Mouse (Mus musculus) limb, embryonic 14.5 days (tissue): ENCODE measurements at regions not wholly inside any gene's neighbourhood (a gene's known extent, or its start where the extent isn't known, plus 50 kb on each side); places are given as distances from the start of the nearest gene placed in this dataset.

Experiments used
- ATAC-seq: fragments of 200-750 bp; cut with Nextera tagmentation; 2 replicates; pipeline ENCODE4 v1.8.0; 2017; ENCODE audit warnings: low read depth, moderate number of reproducible peaks, moderate TSS enrichment; ENCODE audit not compliant: low FRiP score
- DNase-seq: peaks from one replicate; pipeline ENCODE4 v3.0.0-alpha.2; 2015; ENCODE audit warnings: low spot score
- H3K27ac ChIP-seq: fragments of 300-500 bp; sonication (generic); replicated peaks from 2 replicates; pipeline ENCODE4 v1.5.1; 2014; ENCODE audit warnings: low read depth, mild to moderate bottlenecking, low read length, moderate library complexity, mixed read lengths
- H3K27me3 ChIP-seq: fragments of 300-500 bp; sonication (generic); 2 replicates; pipeline ENCODE4 v1.6.1; 2014; ENCODE audit warnings: low read length, mixed read lengths; ENCODE audit not compliant: control insufficient read depth, insufficient read depth
- H3K36me3 ChIP-seq: fragments of 300-500 bp; sonication (generic); 2 replicates; pipeline ENCODE4 v1.6.1; 2014; ENCODE audit warnings: mild to moderate bottlenecking, low read length, moderate library complexity, mixed read lengths; ENCODE audit not compliant: control insufficient read depth, insufficient read depth
- H3K4me1 ChIP-seq: fragments of 300-500 bp; sonication (generic); 2 replicates; pipeline ENCODE4 v1.6.1; 2014; ENCODE audit warnings: antibody characterized with exemption, low read length, mixed read lengths; ENCODE audit not compliant: control insufficient read depth, insufficient read depth
- H3K4me2 ChIP-seq: fragments of 300-500 bp; sonication (generic); replicated peaks from 2 replicates; pipeline ENCODE4 v1.6.1; 2014; ENCODE audit warnings: low read depth, mild to moderate bottlenecking, low read length, moderate library complexity; ENCODE audit not compliant: severe bottlenecking
- H3K4me3 ChIP-seq: fragments of 300-500 bp; sonication (generic); replicated peaks from 2 replicates; pipeline ENCODE4 v1.5.1; 2014; ENCODE audit warnings: low read length
- H3K9ac ChIP-seq: fragments of 300-500 bp; sonication (generic); 2 replicates; pipeline ENCODE4 v1.6.1; 2014; ENCODE audit warnings: mild to moderate bottlenecking, low read depth, low read length, moderate library complexity; ENCODE audit not compliant: severe bottlenecking
- H3K9me3 ChIP-seq: fragments of 300-500 bp; sonication (generic); 2 replicates; pipeline ENCODE4 v1.6.1; 2016; ENCODE audit warnings: low read length; ENCODE audit not compliant: control insufficient read depth
- POLR2A ChIP-seq: fragments of 200-500 bp; IDR thresholded peaks from 2 replicates; pipeline ENCODE4 v1.8.0; 2012; ENCODE audit warnings: inconsistent platforms, mild to moderate bottlenecking, moderate library complexity, borderline replicate concordance; ENCODE audit not compliant: insufficient read depth, insufficient read length; ENCODE audit errors: extremely low read depth
- WGBS: fragments of 180-500 bp; shearing (Covaris S2); extraction: QIAGEN DNeasy Blood & Tissue Kit; methylation state at CpG from one replicate; pipeline ENCODE4 v1.1.7; 2014; 5-methylcytosine and 5-hydroxymethylcytosine counted together

GRCm38 (mm10) chr12:79931455-79931854 is 181.4 kb downstream of the Zfp36l1 start:
- H3K4me3 ChIP-seq: no peak overlapping the region
- H3K36me3 ChIP-seq: no peaks in the 10 kb centered on the region
- H3K4me1 ChIP-seq: peaks cover 60% of the 10 kb centered on the region
- H3K27ac ChIP-seq: peak overlapping the region; percentile 55; the same call in 1 of the 2 replicates
- WGBS: 40% methylated on average over 5 of the region's 5 CpGs
- TF ChIP-seq POLR2A: no peak
- H3K9ac ChIP-seq: no peak overlapping the region
- no peaks in the 10 kb centered on the region for H3K27me3 ChIP-seq
- H3K9me3 ChIP-seq: no peaks in the 10 kb centered on the region
- H3K4me2 ChIP-seq: no peak overlapping the region
- DNase-seq (peak; percentile 69), ATAC-seq (peak; percentile 76)

GRCm38 (mm10) chr12:79929846-79930245 is 183.0 kb downstream of the Zfp36l1 start:
- no peak for TF ChIP-seq POLR2A
- 57% methylated on average over 6 of the region's 6 CpGs for WGBS
- peak overlapping the region; percentile 91 for H3K27ac ChIP-seq
- H3K36me3 ChIP-seq: no peaks in the 10 kb centered on the region
- no peak overlapping the region for H3K4me2 ChIP-seq
- ATAC-seq: no peak
- peak; percentile 47 for DNase-seq
- H3K9ac ChIP-seq: no peak overlapping the region
- H3K4me3 ChIP-seq: no peak overlapping the region
- H3K4me1 ChIP-seq: peaks cover 70% of the 10 kb centered on the region
- H3K9me3 ChIP-seq: no peaks in the 10 kb centered on the region
- H3K27me3 ChIP-seq: no peaks in the 10 kb centered on the region

- H3K4me2 ChIP-seq: peak overlapping the region; percentile 19; the same call in 1 of the 2 replicates
- DNase-seq: peak; percentile 91
Observed at GRCm38 (mm10) chr12:79928739-79929380, 184.0 kb downstream of the Zfp36l1 start.

GRCm38 (mm10) chr12:79928298-79928697 is 184.5 kb downstream of the Zfp36l1 start:
- 18% methylated on average over 4 of the region's 4 CpGs for WGBS
- peak; percentile 45; the same call in 1 of the 2 replicates for ATAC-seq
- TF ChIP-seq POLR2A: no peak
- Histone ChIP-seq H3K27ac (peak overlapping the region; percentile 91), H3K9ac (no peak overlapping the region), H3K4me3 (no peak overlapping the region), H3K27me3 (no peaks in the 10 kb centered on the region), H3K4me2 (no peak overlapping the region), H3K9me3 (no peaks in the 10 kb centered on the region), H3K4me1 (peaks cover 74% of the 10 kb centered on the region), H3K36me3 (no peaks in the 10 kb centered on the region)
- DNase-seq: peak; percentile 70

More at GRCm38 (mm10) chr12:79928739-79929380, 184.0 kb downstream of the Zfp36l1 start:
- Histone ChIP-seq H3K9me3 (no peaks in the 10 kb centered on the region), H3K27me3 (no peaks in the 10 kb centered on the region), H3K4me3 (no peak overlapping the region), H3K36me3 (no peaks in the 10 kb centered on the region), H3K9ac (0 out of 2 replicates have a peak overlapping the region, but pooled peaks have one; percentile 25), H3K4me1 (peaks cover 74% of the 10 kb centered on the region), H3K27ac (peak overlapping the region; percentile 91)
- WGBS: 5% methylated on average over 6 of the region's 6 CpGs
- no peak for TF ChIP-seq POLR2A
- peak; percentile 54; the same call in 1 of the 2 replicates for ATAC-seq

GRCm38 (mm10) chr12:79925704-79926588 is 186.9 kb downstream of the Zfp36l1 start:
- Histone ChIP-seq H3K36me3 (no peaks in the 10 kb centered on the region), H3K27me3 (no peaks in the 10 kb centered on the region), H3K27ac (peak overlapping the region; percentile 57), H3K4me1 (peaks cover 70% of the 10 kb centered on the region), H3K9me3 (no peaks in the 10 kb centered on the region), H3K4me2 (0 out of 2 replicates have a peak overlapping the region, but pooled peaks have one; percentile 10), H3K9ac (no peak overlapping the region), H3K4me3 (no peak overlapping the region)
- no peak for TF ChIP-seq POLR2A
- no peak for ATAC-seq
- 22% methylated on average over 6 of the region's 6 CpGs for WGBS
- peak; percentile 71 for DNase-seq
